Mouse (Mus musculus) small intestine, adult 2 months (tissue): ENCODE results near the gene Tmem170b.

Experiments
- CTCF ChIP-seq: fragments of 200-500 bp; IDR thresholded peaks from 2 replicates; pipeline ENCODE4 v1.5.1; 2012; ENCODE audit warnings: low read depth, mild to moderate bottlenecking, control low read depth, inconsistent platforms, low read length, moderate library complexity, mixed read lengths; ENCODE audit not compliant: insufficient replicate concordance, insufficient read length; ENCODE audit errors: extremely low read depth
- POLR2A ChIP-seq: fragments of 200-500 bp; IDR thresholded peaks from 2 replicates; pipeline ENCODE4 v1.6.1; 2012; ENCODE audit warnings: low read depth, mild to moderate bottlenecking, control low read depth, inconsistent platforms, low read length, moderate library complexity

GRCm38 (mm10) chr13:41673541-41673940 is 67.8 kb downstream of the Tmem170b start:
- TF ChIP-seq POLR2A (no peak), CTCF (no peak)
